Mouse (Mus musculus) lung, postnatal 0 days (tissue): ENCODE data around the gene Hs1bp3. TPM values are rescaled to one million over a fixed set of nuclear protein-coding genes. Genes with fewer than 3 reads are reported as not detected.

Experiments
- ATAC-seq: fragments of 200-750 bp; cut with Nextera tagmentation; 2 replicates; pipeline ENCODE4 v1.8.0; 2017; ENCODE audit warnings: moderate library complexity
- DNase-seq: peaks from one replicate; pipeline ENCODE4 v3.0.0-alpha.2; 2016; ENCODE audit warnings: low spot score
- H3K27ac ChIP-seq: fragments of 300-500 bp; sonication (generic); 2 replicates; pipeline ENCODE4 v1.5.1; 2014; ENCODE audit warnings: antibody characterized with exemption, mild to moderate bottlenecking, low read length, mixed read lengths
- H3K27me3 ChIP-seq: fragments of 300-500 bp; sonication (generic); replicated peaks from 2 replicates; pipeline ENCODE4 v1.6.1; 2014; ENCODE audit warnings: low read length, mixed read lengths; ENCODE audit not compliant: insufficient read depth
- H3K36me3 ChIP-seq: fragments of 300-500 bp; sonication (generic); 2 replicates; pipeline ENCODE4 v1.6.1; 2014; ENCODE audit warnings: low read length, mixed read lengths; ENCODE audit not compliant: insufficient read depth
- H3K4me1 ChIP-seq: fragments of 300-500 bp; sonication (generic); 2 replicates; pipeline ENCODE4 v1.6.1; 2014; ENCODE audit warnings: antibody characterized with exemption, low read depth, low read length, mixed read lengths; ENCODE audit not compliant: insufficient read depth
- H3K4me2 ChIP-seq: fragments of 300-500 bp; sonication (generic); replicated peaks from 2 replicates; pipeline ENCODE4 v1.6.1; 2014; ENCODE audit warnings: low read depth, mild to moderate bottlenecking, low read length, moderate library complexity, mixed read lengths
- H3K4me3 ChIP-seq: fragments of 300-500 bp; sonication (generic); 2 replicates; pipeline ENCODE4 v1.5.1; 2014; ENCODE audit warnings: low read depth, low read length
- H3K9ac ChIP-seq: fragments of 300-500 bp; sonication (generic); replicated peaks from 2 replicates; pipeline ENCODE4 v1.6.1; 2014; ENCODE audit warnings: low read depth, mild to moderate bottlenecking
- H3K9me3 ChIP-seq: fragments of 300-500 bp; sonication (generic); 2 replicates; pipeline ENCODE4 v1.6.1; 2016; ENCODE audit warnings: low read length, mixed read lengths
- CTCF ChIP-seq: IDR thresholded peaks from 2 replicates; pipeline ENCODE4 v1.5.1; 2016; ENCODE audit warnings: antibody characterized with exemption, mild to moderate bottlenecking
- EP300 ChIP-seq: IDR thresholded peaks from 2 replicates; pipeline ENCODE4 v1.6.1; 2016; ENCODE audit warnings: antibody characterized with exemption, mild to moderate bottlenecking, control low read depth
- WGBS: fragments of 180-500 bp; shearing (Covaris S2); extraction: QIAGEN DNeasy Blood & Tissue Kit; methylation state at CpG from one replicate; pipeline ENCODE4 v1.1.7; 2014; 5-methylcytosine and 5-hydroxymethylcytosine counted together
- polyA plus RNA-seq: library from polyadenylated mRNA; unstranded; fragments of >200 nt; fragmentation: Nextera tagmentation; extraction: Ambion mirVana; gene quantifications from 2 replicates; pipeline ENCODE4 v1.2.1, GENCODE M21; 2015

Gene Hs1bp3
- polyA plus RNA-seq, 1 experiment from 2014 or later, result 8.7 TPM

GRCm38 (mm10) chr12:8281225-8282017 is 31.8 kb upstream of the Hs1bp3 start:
- TF ChIP-seq EP300, result no peak
- Histone ChIP-seq H3K27ac (no peak overlapping the region), H3K27me3 (no peaks in the 10 kb centered on the region), H3K9ac (no peak overlapping the region), H3K4me1 (no peaks in the 10 kb centered on the region), H3K4me3 (no peak overlapping the region), H3K4me2 (no peak overlapping the region), H3K9me3 (no peaks in the 10 kb centered on the region), H3K36me3 (no peaks in the 10 kb centered on the region)
- ATAC-seq (no peak), DNase-seq (no peak)
- WGBS, result 86% methylated on average over 14 of the region's 15 CpGs

- 56% methylated on average over 3 of the region's 3 CpGs for WGBS
- H3K9ac ChIP-seq, result no peak overlapping the region
- no peaks in the 10 kb centered on the region for H3K36me3 ChIP-seq
- no peaks in the 10 kb centered on the region for H3K27me3 ChIP-seq
- H3K4me1 ChIP-seq, result no peaks in the 10 kb centered on the region
- TF ChIP-seq CTCF (peak; percentile 47), EP300 (no peak)
- no peak overlapping the region for H3K27ac ChIP-seq
- H3K4me2 ChIP-seq, result no peak overlapping the region
- ATAC-seq (no peak), DNase-seq (no peak)
- H3K9me3 ChIP-seq, result no peaks in the 10 kb centered on the region
- H3K4me3 ChIP-seq, result no peak overlapping the region
These were observed 25.3 kb upstream of the Hs1bp3 start for GRCm38 (mm10) chr12:8287970-8288369.

GRCm38 (mm10) chr12:8289099-8289498 is 24.1 kb upstream of the Hs1bp3 start:
- Histone ChIP-seq H3K27me3 (no peaks in the 10 kb centered on the region), H3K27ac (no peak overlapping the region), H3K4me1 (no peaks in the 10 kb centered on the region), H3K9ac (no peak overlapping the region), H3K4me2 (no peak overlapping the region), H3K9me3 (no peaks in the 10 kb centered on the region), H3K4me3 (no peak overlapping the region), H3K36me3 (no peaks in the 10 kb centered on the region)
- DNase-seq, result no peak
- WGBS, result 86% methylated on average over 6 of the region's 6 CpGs
- TF ChIP-seq EP300, result no peak
- TF ChIP-seq CTCF, result no peak
- no peak for ATAC-seq

- Histone ChIP-seq H3K27ac (no peak overlapping the region), H3K4me1 (no peaks in the 10 kb centered on the region), H3K4me3 (no peak overlapping the region), H3K27me3 (no peaks in the 10 kb centered on the region), H3K4me2 (no peak overlapping the region), H3K9me3 (no peaks in the 10 kb centered on the region), H3K9ac (no peak overlapping the region), H3K36me3 (no peaks in the 10 kb centered on the region)
- no peak for DNase-seq
- no peak for ATAC-seq
- 91% methylated on average over 8 of the region's 8 CpGs for WGBS
- TF ChIP-seq CTCF (no peak), EP300 (no peak)
These were observed 23.7 kb upstream of the Hs1bp3 start for GRCm38 (mm10) chr12:8289499-8289898.

GRCm38 (mm10) chr12:8291157-8291853 is 21.9 kb upstream of the Hs1bp3 start:
- TF ChIP-seq CTCF, result no peak
- no peak for TF ChIP-seq EP300
- Histone ChIP-seq H3K4me3 (no peak overlapping the region), H3K27me3 (0 out of 2 replicates have a peak, but pooled peaks cover 4% of the 10 kb centered on the region), H3K27ac (no peak overlapping the region), H3K4me1 (no peaks in the 10 kb centered on the region), H3K9ac (no peak overlapping the region), H3K36me3 (no peaks in the 10 kb centered on the region), H3K9me3 (no peaks in the 10 kb centered on the region), H3K4me2 (no peak overlapping the region)
- ATAC-seq (no peak), DNase-seq (no peak)
- 69% methylated on average over 15 of the region's 15 CpGs for WGBS

- peaks cover 43% of the 10 kb centered on the region for H3K27me3 ChIP-seq
- no peak for TF ChIP-seq EP300
- TF ChIP-seq CTCF, result no peak
- no peaks in the 10 kb centered on the region for H3K9me3 ChIP-seq
- H3K4me1 ChIP-seq, result no peaks in the 10 kb centered on the region
- no peak overlapping the region for H3K4me2 ChIP-seq
- H3K36me3 ChIP-seq, result no peaks in the 10 kb centered on the region
- 37% methylated on average over 6 of the region's 6 CpGs for WGBS
- no peak overlapping the region for H3K4me3 ChIP-seq
- no peak overlapping the region for H3K9ac ChIP-seq
- DNase-seq (peak; percentile 58), ATAC-seq (peak; percentile 59)
- H3K27ac ChIP-seq, result no peak overlapping the region
These were observed 17.8 kb upstream of the Hs1bp3 start for GRCm38 (mm10) chr12:8295307-8295913.
